Mouse (Mus musculus) neural tube, embryonic 12.5 days (tissue): ENCODE measurements around the gene Pld3. TPM values are rescaled to one million over a fixed set of nuclear protein-coding genes. Genes with fewer than 3 reads are reported as not detected.
"Not testable (repeated sequence)": the region's sequence is repeated elsewhere in the genome, so short reads cannot be mapped to it uniquely, and the experiment has no call there.

Experiments used
- ATAC-seq: fragments of 200-750 bp; cut with Nextera tagmentation; 2 replicates; pipeline ENCODE4 v1.8.0; 2017; ENCODE audit warnings: low read depth, mild to moderate bottlenecking, moderate TSS enrichment, moderate library complexity; ENCODE audit not compliant: low FRiP score
- H3K27ac ChIP-seq: fragments of 300-500 bp; sonication (generic); 2 replicates; pipeline ENCODE4 v1.5.1; 2016
- H3K27me3 ChIP-seq: fragments of 300-500 bp; sonication (generic); replicated peaks from 2 replicates; pipeline ENCODE4 v1.6.1; 2016; ENCODE audit warnings: mild to moderate bottlenecking
- H3K36me3 ChIP-seq: fragments of 300-500 bp; sonication (generic); 2 replicates; pipeline ENCODE4 v1.6.1; 2016; ENCODE audit warnings: mild to moderate bottlenecking
- H3K4me1 ChIP-seq: fragments of 300-500 bp; sonication (generic); 2 replicates; pipeline ENCODE4 v1.6.1; 2016
- H3K4me2 ChIP-seq: fragments of 300-500 bp; sonication (generic); replicated peaks from 2 replicates; pipeline ENCODE4 v1.6.1; 2016; ENCODE audit warnings: mild to moderate bottlenecking
- H3K4me3 ChIP-seq: fragments of 300-500 bp; sonication (generic); 2 replicates; pipeline ENCODE4 v1.5.1; 2016
- H3K9ac ChIP-seq: fragments of 300-500 bp; sonication (generic); 2 replicates; pipeline ENCODE4 v1.6.1; 2016; ENCODE audit warnings: mild to moderate bottlenecking
- H3K9me3 ChIP-seq: fragments of 300-500 bp; sonication (generic); 2 replicates; pipeline ENCODE4 v1.6.1; 2016; ENCODE audit warnings: mild to moderate bottlenecking
- WGBS: fragments of 180-500 bp; shearing (Covaris S2); methylation state at CpG from one replicate; pipeline ENCODE4 v1.1.7; 2016; 5-methylcytosine and 5-hydroxymethylcytosine counted together
- polyA plus RNA-seq: library from polyadenylated mRNA; unstranded; fragments of >200 nt; fragmentation: Nextera tagmentation; extraction: Ambion mirVana; gene quantifications from 2 replicates; pipeline ENCODE4 v1.2.1, GENCODE M21; 2016

Gene Pld3
- polyA plus RNA-seq, 1 experiment from 2014 or later: 91.3 TPM

DNA sequence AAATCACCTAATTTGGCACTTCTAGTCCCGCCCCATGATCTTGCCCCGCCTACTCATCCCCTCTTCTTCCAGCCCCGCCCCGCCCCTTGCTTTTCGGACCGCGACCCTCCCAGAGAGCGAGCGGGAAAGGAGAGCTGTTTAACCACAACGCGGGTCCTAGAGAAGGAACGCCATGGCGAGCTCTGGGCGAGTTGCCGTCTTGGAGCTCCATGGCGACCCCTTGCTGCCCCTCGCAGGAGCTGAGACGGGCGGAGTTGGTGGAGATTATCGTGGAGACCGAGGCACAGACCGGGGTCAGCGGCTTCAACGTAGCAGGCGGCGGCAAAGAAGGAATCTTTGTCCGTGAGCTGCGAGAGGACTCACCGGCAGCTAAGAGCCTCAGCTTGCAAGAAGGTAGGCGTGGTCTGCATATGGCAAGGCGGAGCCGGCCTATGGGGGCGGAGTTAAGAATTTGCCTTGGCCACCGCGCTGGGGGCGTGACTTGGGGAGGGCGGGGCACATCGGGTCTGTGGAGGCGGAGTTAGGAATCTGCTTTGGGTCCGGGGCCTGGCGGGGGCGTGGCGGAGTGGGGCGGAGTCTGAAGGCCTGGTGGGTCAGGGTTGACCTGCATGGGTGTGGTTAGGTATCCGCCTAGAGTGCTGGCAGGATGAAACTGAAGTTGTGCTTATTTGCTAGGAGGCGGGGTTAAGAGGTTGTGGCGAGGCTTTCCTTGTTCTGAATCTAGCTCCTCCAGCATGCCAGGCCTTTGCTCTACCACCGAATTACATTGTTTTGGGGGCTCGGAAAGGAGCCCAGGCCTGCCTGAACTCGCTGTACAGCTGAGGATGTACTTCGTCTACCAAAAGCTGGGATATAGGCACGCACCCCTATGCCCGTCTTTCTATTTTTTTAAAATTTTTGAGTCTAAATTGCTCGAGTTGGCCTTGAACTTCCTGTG, 45.0 kb downstream of the Pld3 start:
- H3K4me1 ChIP-seq: peaks cover 6% of the 10 kb centered on the region
- peak overlapping the region; percentile 49 for H3K4me3 ChIP-seq
- H3K4me2 ChIP-seq: peak overlapping the region; percentile 70
- H3K27ac ChIP-seq: peak overlapping the region; percentile 89
- H3K9ac ChIP-seq: peak overlapping the region; percentile 58
- 1% methylated on average over 54 of the region's 54 CpGs for WGBS
- no peaks in the 10 kb centered on the region for H3K9me3 ChIP-seq
- no peaks in the 10 kb centered on the region for H3K36me3 ChIP-seq
- peak; percentile 88 for ATAC-seq
- H3K27me3 ChIP-seq: no peaks in the 10 kb centered on the region

DNA sequence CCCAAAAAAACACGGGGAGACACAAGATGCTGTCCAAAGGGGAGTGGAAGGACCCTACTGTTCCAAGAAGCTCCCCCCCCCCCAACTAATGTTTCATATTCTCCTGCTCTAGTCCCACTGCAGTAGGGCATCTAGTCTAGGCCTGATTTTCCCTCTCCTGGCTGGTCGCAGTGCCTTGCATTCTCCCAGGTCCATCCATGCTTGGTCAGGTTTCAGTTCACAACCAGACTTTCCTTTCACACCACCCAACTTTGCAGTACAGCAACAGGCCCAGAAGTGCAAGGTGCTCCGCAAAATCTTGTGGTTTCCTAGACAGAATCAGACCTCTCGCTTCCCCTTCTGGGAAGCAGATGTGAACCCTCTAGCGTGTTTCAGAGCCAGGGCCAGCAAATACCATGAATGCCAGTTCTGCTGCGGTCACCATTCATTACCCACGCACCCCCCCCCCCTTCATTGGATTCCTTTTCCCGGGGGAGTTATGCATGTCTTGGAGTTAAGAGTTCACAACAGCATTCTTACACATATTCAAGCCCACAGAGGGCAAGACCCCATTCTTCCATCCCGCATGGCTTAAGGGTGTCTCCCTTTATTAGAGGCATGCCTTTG, 46.1 kb downstream of the Pld3 start:
- Histone ChIP-seq H3K9ac (0 out of 2 replicates have a peak overlapping the region, but pooled peaks have one; percentile 13), H3K4me2 (peak overlapping the region; percentile 70), H3K4me1 (peaks cover 6% of the 10 kb centered on the region), H3K9me3 (no peaks in the 10 kb centered on the region), H3K27me3 (no peaks in the 10 kb centered on the region), H3K36me3 (no peaks in the 10 kb centered on the region), H3K27ac (no peak overlapping the region), H3K4me3 (0 out of 2 replicates have a peak overlapping the region, but pooled peaks have one; percentile 49)
- ATAC-seq: peak; percentile 11; the same call in 1 of the 2 replicates
- 50% methylated on average over 9 of the region's 9 CpGs for WGBS

GRCm38 (mm10) chr7:27501620-27502019, 51.4 kb downstream of the Pld3 start:
- H3K9me3 ChIP-seq: no peaks in the 10 kb centered on the region
- H3K9ac ChIP-seq: no peak overlapping the region
- H3K27me3 ChIP-seq: no peaks in the 10 kb centered on the region
- WGBS: 71% methylated on average over 4 of the region's 4 CpGs
- no peak overlapping the region for H3K4me3 ChIP-seq
- H3K4me2 ChIP-seq: no peak overlapping the region
- no peak for ATAC-seq
- H3K36me3 ChIP-seq: no peaks in the 10 kb centered on the region
- H3K27ac ChIP-seq: no peak overlapping the region
- H3K4me1 ChIP-seq: no peaks in the 10 kb centered on the region

DNA sequence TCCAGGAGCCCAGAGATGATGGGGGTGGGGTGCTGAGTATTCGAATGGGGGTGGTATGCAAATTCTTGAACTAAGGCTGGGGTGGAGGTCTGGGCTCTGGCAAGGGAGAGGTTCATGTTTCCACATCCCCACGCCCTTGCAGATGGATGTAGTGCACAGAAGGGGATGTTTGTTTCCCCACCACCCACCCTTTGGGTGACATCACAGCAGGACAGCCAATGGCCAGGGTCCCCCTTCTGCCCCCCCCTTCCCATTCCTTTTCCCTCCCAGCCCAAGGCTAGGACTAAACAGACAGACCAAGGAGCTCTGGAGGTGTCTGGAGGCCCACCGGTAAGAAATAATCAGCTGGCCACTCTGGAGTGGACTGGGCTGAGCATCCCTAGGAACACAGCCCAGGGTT, 54.0 kb downstream of the Pld3 start, which contains the start of gene Prx:
Gene Prx, plus strand, starts transcription at position 289 of the 400 bp plus-strand sequence.
- ATAC-seq: no peak
- Histone ChIP-seq H3K4me2 (no peak within 1 kb of the TSS), H3K9ac (no peak within 1 kb of the TSS), H3K27ac (no peak within 1 kb of the TSS), H3K9me3 (no peaks in the 10 kb centered on the region), H3K4me3 (no peak within 1 kb of the TSS), H3K27me3 (no peaks in the 10 kb centered on the region), H3K36me3 (no peaks in the 10 kb centered on the region), H3K4me1 (no peaks in the 10 kb centered on the region)
- WGBS: 65% methylated on average over 3 of the region's 3 CpGs

- H3K4me2 ChIP-seq, H3K4me3 ChIP-seq, H3K27ac ChIP-seq, H3K27me3 ChIP-seq, ATAC-seq, H3K9ac ChIP-seq, H3K9me3 ChIP-seq, H3K36me3 ChIP-seq: not testable (repeated sequence)
- peaks cover 11% of the 10 kb centered on the region for H3K4me1 ChIP-seq
- WGBS: 83% methylated on average over 9 of the region's 9 CpGs
Observed at GRCm38 (mm10) chr7:27494659-27495367, 58.2 kb downstream of the Pld3 start.

- no peak overlapping the region for H3K9ac ChIP-seq
- no peak overlapping the region for H3K4me3 ChIP-seq
- H3K9me3 ChIP-seq: no peaks in the 10 kb centered on the region
- no peaks in the 10 kb centered on the region for H3K27me3 ChIP-seq
- ATAC-seq: no peak
- H3K36me3 ChIP-seq: no peaks in the 10 kb centered on the region
- H3K27ac ChIP-seq: no peak overlapping the region
- WGBS: 84% methylated on average over 5 of the region's 5 CpGs
- no peak overlapping the region for H3K4me2 ChIP-seq
- peaks cover 11% of the 10 kb centered on the region for H3K4me1 ChIP-seq
Observed at GRCm38 (mm10) chr7:27493450-27493849, 59.6 kb downstream of the Pld3 start.

GRCm38 (mm10) chr7:27493022-27493421, 60.0 kb downstream of the Pld3 start:
- Histone ChIP-seq H3K36me3 (no peaks in the 10 kb centered on the region), H3K4me1 (peaks cover 15% of the 10 kb centered on the region), H3K4me3 (no peak overlapping the region), H3K4me2 (no peak overlapping the region), H3K9ac (no peak overlapping the region), H3K27ac (no peak overlapping the region), H3K9me3 (no peaks in the 10 kb centered on the region), H3K27me3 (no peaks in the 10 kb centered on the region)
- WGBS: 76% methylated on average over 3 of the region's 3 CpGs
- ATAC-seq: no peak

DNA sequence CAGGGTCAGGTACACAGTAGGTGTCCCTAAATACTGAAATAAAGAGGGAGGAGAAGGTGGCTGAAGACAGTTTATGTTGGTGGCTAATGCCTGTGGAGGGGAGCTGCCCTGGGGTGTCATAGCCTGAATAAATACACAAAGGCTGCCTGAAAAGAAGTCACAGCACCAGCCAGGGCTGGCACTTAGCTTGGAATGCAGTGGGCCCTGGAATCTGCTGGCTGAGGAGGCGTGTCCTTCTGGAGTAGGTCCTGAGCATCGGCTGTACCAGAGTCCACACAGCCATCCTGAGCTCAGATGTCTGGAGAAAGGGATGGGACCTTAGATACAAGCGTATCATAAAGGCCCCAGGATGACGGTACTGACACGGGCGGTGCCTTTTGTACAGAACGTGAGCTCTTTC, 61.2 kb downstream of the Pld3 start:
- Histone ChIP-seq H3K27me3 (no peaks in the 10 kb centered on the region), H3K9ac (no peak overlapping the region), H3K9me3 (no peaks in the 10 kb centered on the region), H3K36me3 (no peaks in the 10 kb centered on the region), H3K4me2 (no peak overlapping the region), H3K4me3 (no peak overlapping the region), H3K4me1 (peaks cover 22% of the 10 kb centered on the region), H3K27ac (no peak overlapping the region)
- 67% methylated on average over 7 of the region's 7 CpGs for WGBS
- ATAC-seq: no peak

DNA sequence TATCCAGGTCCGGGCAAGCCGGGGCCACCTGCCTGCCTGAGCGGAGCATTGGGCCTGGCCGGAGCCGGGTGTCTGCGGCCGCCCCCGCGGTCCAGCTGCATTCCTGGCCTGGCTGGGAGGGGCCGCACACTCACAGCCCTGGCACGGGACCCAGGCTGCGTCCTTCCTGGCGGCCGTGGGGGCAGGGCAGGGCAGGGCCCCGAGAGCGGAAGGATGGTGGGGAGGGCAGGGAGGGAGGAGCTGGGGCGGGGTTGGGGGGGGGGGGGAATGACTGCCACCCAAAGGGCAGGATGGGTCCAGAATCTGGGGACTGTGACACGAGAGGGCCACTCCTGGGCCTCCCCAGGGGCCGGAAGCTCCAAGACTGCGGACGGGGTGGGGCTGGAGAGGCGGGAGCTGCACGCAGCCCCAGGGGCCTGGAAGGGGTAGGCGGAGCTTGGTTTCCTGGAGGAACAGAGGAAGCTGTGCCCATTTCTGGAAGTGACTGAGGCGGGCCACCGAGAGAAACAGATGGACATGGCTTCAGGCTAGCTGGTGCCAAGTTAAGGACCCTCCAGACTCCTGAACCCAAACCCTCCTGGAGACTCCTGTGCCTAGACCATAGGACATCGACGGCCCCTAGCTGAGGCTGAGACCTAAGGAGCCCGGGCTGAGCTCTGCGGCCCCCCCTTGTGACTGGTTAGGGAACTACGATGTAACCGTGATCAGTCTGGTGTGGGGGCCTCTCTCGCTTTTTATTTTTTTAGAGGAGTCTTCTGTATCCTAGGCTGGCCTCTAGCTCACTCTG, 62.3 kb downstream of the Pld3 start:
- WGBS: 2% methylated on average over 32 of the region's 33 CpGs
- peak overlapping the region; percentile 37; the same call in 1 of the 2 replicates for H3K27ac ChIP-seq
- peak overlapping the region; percentile 67 for H3K4me2 ChIP-seq
- no peak for ATAC-seq
- peak overlapping the region; percentile 34 for H3K4me3 ChIP-seq
- peaks cover 24% of the 10 kb centered on the region for H3K4me1 ChIP-seq
- H3K27me3 ChIP-seq: no peaks in the 10 kb centered on the region
- H3K9me3 ChIP-seq: no peaks in the 10 kb centered on the region
- peak overlapping the region; percentile 67 for H3K9ac ChIP-seq
- no peaks in the 10 kb centered on the region for H3K36me3 ChIP-seq

DNA sequence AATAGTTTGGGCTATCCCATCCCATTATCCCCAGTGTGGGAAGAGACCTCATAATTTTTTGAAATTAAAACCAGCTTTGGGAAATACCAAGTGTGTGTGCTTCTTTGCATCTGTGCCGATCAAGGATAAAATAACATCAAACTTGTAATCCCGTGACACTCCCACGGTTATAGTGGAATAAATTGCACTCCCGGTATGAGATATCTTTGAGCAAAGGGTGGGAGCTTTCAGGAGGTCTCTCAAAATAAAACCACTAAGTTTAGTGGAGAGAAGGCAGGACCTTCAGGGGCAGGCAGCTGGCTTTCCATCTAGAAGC, 62.8 kb downstream of the Pld3 start:
- WGBS: 46% methylated on average over 4 of the region's 4 CpGs
- peak overlapping the region; percentile 67 for H3K4me2 ChIP-seq
- no peak for ATAC-seq
- H3K27me3 ChIP-seq: no peaks in the 10 kb centered on the region
- no peaks in the 10 kb centered on the region for H3K9me3 ChIP-seq
- H3K4me1 ChIP-seq: peaks cover 24% of the 10 kb centered on the region
- H3K9ac ChIP-seq: peak overlapping the region; percentile 67
- no peak overlapping the region for H3K27ac ChIP-seq
- 0 out of 2 replicates have a peak overlapping the region, but pooled peaks have one; percentile 34 for H3K4me3 ChIP-seq
- no peaks in the 10 kb centered on the region for H3K36me3 ChIP-seq

GRCm38 (mm10) chr7:27489270-27489869, 63.6 kb downstream of the Pld3 start:
- Histone ChIP-seq H3K9ac (no peak overlapping the region), H3K36me3 (no peaks in the 10 kb centered on the region), H3K4me2 (no peak overlapping the region), H3K9me3 (no peaks in the 10 kb centered on the region), H3K4me3 (no peak overlapping the region), H3K27me3 (no peaks in the 10 kb centered on the region), H3K27ac (no peak overlapping the region), H3K4me1 (peaks cover 24% of the 10 kb centered on the region)
- 92% methylated on average over 25 of the region's 25 CpGs for WGBS
- ATAC-seq: no peak
